Mouse (Mus musculus): Measurements from ENCODE around the gene Kcnj8.
"Not testable (repeated sequence)": the region's sequence is repeated elsewhere in the genome, so short reads cannot be mapped to it uniquely, and the experiment has no call there.

The Kcnj8 gene

DNA sequence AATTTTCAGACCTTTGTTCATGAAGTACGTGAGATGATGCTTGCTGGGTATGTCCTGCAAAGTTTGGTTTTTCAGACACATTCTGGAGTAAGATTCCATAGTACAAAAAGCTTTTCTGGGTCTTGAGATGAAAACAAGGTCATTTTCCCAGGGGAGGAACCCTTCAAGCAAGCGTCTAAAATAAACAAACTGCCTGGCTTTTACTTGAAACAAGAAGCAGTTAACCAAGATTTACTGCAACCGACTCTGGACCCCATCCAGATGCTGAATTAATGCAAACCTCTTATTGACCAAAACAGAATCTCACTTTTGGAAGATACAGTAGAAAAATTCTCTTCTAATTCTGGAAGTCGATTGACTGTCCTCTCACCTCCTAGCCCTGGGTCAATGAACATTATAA is 20.5 kb downstream of the Kcnj8 start:
- no peak for DNase-seq (ENCODE audit: low spot score in 2 of 2)

DNA sequence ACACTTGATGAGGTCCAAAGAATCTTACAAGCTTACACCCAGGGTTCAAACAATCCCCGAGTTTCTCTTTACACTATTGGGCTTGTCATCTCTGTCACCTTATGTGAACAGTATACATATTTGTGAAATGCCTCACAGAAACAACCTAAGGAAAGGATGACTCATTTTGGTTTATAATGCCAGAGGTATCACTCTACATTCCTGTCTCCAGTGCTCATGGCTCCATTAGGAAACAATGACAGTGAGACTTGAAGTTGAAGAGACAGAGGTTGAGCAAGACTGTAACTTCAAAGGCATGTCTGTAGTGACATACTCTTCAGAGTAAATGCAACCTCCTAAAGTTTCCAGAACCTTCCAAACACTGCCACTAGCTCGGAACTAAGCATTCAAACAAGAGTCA is 23.0 kb downstream of the Kcnj8 start:
- DNase-seq (ENCODE audit: low spot score in 2 of 2) = no peak

DNA sequence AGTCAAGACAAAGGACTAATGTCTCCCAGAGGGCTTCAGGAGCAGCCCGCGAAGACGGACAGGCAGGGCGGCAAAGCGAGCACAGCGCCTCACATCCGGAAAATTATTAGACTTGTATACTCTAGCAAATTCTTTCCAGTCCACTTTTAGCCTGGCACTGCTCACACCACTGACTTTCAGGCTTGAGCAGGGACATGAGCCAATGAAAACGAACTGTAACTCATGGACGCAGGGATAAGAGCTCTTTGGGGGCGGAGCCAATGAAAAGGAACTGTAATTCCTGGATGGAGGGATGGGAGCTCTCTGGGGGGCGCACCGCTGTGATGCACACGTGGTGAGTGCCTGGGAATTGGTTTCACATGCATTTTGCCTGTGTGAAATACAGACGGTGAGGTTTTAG is 26.3 kb downstream of the Kcnj8 start:
- DNase-seq (ENCODE audit: low spot score in 2 of 2) = no peak

DNA sequence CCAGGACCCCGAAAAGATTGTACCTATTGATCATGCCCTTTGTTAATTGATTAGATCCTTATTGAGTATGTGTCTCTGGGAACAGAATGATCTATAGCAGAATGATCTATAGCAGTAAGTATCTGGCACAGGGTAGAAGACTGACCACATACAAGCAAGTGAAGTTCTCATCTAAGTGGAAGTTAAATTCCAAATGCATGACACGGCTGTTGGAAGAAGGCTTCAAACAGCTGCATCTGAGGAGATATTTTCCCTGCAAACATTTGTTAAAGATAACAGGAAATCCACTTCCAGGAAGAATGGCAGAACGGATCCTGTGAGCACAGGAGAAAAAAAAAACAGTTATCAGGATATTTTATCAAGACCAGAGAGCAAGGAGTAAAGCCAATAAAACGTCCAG is 27.8 kb downstream of the Kcnj8 start:
- no peak for DNase-seq (ENCODE audit: low spot score in 2 of 2)

DNA sequence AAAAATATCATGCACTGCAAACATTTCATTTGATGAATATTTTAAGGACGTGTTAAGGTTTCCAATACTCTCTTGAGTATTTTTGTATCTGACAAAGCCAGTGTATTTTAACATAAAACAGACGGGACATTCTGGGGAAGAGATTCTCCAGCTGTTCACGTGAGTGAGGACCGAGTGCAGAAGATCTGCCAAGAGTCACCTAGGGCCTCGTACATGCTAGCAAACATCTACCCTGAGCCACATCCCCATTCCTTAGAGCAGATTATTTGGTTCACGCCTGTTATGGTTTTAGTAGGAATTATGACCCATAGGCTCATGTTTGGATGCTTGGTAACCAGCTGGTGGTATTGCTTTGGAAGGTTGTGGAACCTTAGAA is 28.6 kb downstream of the Kcnj8 start:
- DNase-seq (ENCODE audit: low spot score in 2 of 2) = no peak

DNA sequence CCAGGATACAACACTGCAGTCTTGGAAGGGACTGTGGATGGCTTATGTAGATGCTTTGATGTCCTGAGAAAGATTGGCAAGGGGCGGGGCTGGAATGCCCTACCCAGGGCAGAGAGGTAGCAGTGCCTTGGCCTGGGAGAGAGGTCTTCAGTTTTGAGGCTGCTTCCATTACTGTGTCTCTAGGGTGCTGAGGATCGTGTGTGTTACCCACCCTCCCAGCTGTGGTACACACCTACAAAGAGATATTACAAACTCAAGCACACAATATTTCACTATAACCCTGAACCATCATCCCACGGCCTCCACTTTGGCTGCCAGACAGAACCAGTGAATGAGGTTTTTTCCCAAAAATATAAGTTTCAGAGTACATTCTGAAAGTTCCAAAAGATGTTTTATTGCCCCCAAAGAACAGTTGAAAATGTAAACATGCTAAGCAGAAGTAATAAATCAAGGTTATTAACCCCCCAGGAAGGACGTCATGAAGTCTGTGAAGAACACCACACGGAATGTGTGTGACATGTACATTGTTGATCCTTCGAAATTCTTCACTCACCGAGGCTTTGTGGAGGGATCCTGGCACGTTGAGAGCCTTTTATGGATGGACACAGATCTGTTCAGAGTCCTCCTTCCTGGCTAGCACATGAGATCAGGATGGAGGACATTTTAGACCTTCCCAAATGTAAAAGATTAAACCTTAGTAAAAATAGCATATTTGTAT is 29.2 kb downstream of the Kcnj8 start:
- DNase-seq (ENCODE audit: low spot score in 2 of 2) = no peak

DNA sequence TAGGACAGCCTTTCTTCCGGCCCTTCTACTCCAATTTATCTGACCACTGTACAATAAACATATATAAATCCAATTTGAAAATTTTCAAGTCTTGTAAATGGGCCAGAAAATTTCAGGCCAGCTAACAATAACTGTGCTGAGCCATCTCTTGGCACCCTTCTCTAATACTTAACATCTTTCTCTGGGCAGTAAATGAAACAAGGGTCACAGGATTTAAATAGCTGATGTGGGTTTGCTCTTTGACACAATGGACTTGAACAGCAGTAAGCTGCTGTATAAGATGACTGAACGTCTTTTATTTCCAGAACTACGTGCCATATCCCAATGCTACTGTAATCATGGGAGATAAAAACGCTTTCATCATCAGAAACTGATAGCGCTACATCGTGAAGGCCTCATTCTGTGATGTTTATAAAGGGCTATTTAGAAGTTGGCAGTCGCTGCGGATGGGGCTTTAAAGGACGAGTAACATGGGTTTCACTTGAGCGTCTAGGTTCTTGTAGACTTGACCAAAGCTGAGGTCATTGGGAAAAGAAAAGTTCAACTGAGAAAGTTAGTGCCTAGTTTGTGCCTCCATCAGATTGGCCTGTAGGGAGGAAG is 30.8 kb downstream of the Kcnj8 start:
- DNase-seq (ENCODE audit: low spot score in 2 of 2) = no peak

DNA sequence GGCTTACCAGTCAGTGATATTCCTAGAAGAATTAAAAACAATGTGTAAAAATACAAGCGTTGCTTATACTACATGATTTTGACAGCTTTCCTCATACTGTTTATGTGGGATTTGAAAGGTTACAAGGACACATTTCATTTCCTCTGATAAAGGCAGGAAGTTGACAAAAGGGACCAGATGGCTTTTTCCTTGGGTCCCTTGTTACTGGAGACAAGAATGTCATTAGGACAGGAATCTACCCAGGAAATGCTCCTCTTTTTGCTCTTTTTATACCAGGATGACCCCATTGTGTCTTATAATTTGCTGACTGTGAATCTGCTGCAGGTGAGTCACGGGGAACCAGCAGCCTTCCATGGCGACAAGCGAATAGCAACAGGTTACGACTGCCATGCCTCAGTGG is 31.3 kb downstream of the Kcnj8 start:
- DNase-seq (ENCODE audit: low spot score in 2 of 2) = no peak

DNA sequence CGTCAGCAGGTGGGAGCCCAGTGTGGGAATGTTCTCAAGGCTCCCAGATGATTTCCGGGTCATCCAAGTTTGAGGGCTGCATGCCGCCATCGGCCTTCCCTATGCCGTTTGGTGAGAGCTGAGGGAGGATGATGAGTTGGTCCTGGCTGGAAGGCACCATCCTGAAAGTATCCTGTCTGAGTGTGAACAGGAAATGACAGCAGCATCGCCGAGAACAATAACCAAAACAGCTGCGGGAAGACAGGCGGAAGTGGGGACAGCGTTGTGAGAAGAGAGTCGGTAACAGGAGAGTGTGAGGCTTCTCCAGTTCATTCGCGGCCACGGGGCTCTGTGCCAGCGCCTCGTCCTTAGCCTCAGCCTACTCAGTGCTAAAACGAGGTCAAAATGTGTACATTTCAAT is 32.9 kb downstream of the Kcnj8 start:
- DNase-seq (ENCODE audit: low spot score in 2 of 2) = no peak

DNA sequence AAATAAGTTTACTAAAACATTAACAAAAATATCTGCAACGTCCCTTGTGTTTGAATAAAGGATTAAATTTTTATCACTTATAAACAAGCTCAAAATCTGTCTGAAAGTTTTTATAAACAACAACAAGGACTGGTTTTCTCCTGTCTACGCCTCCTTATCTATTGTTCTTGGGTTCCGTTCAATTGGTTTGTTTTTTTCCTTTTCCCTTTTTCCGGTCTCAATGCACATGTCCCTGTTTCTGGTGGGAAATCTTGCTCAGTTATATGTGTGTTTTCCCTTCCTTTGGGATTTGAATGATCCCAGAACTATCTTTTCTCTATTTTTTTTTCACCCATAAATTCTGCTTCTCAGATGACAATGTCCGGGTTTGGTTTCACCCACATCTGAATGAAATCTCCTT is 38.0 kb downstream of the Kcnj8 start:
- DNase-seq (ENCODE audit: low spot score in 2 of 2) = no peak

DNA sequence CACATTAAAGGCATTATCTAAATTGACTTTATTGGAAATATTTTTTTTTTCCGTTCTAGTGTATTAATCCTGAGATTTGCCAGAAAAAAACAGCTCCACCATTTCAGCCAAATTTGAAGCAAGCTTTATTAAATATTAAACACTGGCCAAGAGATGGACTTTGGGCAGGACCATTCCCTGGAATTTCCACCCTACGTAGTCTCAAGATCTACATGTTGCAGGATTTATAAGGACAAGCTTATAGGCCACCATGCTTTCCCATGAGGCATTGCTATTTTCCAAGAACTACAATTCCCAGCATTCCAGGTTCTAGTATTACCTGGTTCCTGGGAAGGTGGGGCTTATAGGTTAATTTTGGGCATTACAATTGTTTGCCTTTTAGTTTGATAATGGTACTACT is 38.7 kb downstream of the Kcnj8 start:
- DNase-seq (ENCODE audit: low spot score in 2 of 2) = no peak

DNA sequence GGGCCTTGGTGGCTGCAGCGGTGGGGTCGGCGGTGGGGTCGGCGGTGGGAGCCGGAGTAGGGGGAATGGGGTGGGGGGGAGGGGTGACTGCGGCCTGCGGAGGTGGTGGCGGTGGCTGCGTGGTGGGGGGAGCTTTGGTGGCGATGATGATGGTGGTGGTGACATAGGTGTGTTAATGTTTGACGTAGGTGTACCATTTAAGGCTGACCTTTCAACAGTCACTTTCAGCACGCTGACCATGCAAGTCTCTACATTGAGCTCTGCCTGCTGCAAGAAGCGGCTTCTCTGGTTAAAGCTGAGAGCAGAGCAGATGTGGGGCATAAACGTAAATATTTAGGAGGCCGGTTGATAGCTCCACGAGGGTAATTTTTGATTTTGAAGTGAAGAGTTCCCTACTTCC is 39.3 kb downstream of the Kcnj8 start:
- DNase-seq (ENCODE audit: low spot score in 2 of 2) = no peak

DNA sequence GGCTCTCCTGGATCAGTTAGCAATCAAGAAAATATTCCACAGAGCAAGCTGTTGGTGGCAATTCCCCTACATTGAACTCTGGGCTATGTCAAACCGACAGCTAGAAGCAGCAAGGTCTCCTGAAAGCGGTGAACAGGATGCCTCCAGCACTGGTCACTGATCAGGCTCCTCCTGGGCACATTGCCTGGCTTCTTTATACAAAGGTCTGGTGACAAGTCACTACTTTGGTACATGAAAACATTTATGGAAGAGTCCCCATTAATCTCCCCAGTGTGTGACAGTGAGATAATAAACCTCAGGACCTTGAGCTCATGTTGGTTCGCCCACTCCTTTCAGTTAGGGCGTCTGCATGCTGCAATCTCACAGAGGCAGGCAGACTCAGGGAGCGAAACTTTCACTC is 41.0 kb downstream of the Kcnj8 start:
- DNase-seq (ENCODE audit: low spot score in 2 of 2) = no peak

DNA sequence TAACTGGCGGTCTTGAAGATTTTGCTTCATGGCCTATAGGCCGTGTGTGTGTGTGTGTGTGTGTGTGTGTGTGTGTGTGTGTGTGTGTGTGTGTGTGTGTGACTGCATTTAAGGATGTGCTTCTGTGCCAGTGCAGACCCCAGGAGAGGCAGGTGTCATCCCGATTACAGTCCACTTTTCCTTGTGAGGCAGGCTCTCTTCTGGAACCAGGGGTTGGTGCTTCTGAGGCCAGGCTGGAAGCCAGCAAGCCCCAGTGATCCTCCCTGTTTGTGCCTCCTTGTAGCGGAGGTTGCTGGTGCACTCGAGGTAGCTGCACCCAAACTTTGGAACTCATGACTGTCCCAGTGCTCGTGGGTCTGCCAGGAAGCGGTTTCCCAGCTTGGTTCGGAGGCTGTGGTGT is 41.7 kb downstream of the Kcnj8 start:
- no peak for DNase-seq (ENCODE audit: low spot score in 2 of 2)

DNA sequence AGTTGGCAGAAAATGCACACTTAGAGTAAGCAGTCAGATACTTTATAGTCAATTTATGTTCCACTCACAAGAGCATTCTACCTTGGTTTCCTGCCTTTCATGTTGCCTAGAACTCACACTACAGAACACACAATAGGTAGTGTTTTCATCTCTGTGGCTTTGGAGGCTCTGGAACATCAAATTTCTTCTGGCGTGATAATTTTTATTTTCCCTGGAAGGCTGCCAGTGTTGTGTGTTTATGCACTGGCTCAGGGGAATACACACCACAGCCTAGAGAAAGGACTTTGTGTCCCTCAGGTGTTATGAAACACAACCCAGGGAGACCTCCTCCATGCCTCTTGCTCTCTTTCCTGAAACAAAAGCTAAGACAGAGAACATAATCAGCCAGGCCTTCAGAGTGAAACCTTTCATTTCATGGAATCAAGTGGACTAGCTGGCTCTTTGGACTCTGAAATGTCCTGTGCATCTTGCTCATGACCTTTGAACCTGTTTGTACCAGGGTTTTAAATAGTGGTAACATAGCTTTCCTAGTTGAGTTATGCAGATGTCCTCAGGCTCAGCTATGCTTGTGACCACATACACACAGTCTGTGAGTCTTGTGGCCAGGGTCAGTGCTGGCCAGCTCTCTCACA is 43.4 kb downstream of the Kcnj8 start:
- no peak for DNase-seq (ENCODE audit: low spot score in 2 of 2)

DNA sequence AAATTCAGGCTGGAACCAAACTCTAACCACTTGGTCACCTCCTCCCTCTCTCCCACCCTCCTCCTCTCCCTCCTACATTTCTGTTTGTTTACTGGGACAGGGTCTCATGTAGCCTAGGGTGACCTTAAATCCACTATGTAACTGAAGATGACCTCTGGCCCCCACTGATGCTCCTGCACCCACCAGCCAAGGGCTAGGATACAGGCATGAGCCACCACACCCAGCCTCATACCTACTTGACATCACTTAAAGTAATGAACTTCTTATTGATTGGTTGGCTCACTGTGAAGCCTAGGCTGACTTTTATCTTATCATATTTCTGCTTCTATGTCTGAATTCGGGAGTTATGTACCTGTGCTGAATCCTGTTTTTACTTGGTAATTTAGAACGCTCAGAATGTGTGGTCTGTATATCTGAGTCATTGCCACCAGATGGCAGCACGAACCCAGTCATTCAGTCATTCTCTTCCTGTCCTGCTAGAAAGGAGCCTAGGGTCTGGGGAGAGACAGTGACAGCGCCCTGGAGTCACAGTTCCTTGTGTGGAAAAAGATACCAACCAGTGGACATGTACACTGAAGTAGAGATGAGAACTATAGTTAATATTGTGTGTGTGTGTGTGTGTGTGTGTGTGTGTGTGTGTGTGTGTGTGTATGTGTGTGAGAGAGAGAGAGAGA is 46.6 kb downstream of the Kcnj8 start:
- peak; percentile 60 to 75 for DNase-seq (ENCODE audit: low spot score in 2 of 2)

DNA sequence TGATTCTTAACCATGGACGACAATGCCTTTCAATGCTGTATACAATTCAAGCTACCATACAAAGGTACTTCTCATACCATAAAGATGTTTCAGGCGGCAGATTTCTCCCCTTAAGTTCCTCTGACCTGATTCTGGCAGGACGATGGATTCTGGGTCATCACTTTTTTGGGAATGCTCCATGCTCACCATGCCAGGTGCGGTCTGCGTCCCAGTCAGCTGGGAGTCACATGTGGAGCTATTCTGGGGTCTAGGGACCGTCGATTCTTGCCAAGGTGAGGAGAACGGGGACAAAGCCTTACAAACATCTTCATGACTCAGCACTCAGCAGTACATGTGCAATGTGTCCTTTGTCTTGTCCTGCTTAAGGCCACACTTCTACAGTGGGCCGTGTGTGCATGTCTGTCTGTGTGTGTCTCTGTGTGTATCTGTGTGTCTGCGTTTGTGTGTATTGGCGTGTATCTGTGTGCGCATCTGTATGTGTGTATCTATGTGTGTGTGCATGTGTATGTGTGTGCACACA is 49.8 kb downstream of the Kcnj8 start:
- no peak for DNase-seq (ENCODE audit: low spot score in 2 of 2)

DNA sequence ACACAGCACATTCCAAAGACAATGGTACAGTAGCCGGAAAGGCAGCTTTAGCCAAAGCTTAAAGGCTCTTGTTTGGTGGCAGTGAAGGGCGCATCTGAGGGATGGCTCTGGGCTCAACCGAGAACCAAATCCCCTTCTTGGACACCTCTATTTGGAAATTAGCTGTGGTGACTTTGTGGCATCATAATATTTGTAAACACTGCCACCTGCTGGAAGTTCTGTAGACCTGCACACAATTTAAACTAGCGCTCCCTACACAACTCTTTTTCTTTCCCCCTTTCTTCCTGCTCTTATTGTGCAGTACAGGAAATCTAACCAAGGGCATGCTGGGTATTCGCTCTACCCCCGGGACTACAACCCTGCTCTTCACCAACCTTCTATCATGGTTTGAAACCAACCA is 52.3 kb downstream of the Kcnj8 start:
- no peak for DNase-seq (ENCODE audit: low spot score in 2 of 2)

DNA sequence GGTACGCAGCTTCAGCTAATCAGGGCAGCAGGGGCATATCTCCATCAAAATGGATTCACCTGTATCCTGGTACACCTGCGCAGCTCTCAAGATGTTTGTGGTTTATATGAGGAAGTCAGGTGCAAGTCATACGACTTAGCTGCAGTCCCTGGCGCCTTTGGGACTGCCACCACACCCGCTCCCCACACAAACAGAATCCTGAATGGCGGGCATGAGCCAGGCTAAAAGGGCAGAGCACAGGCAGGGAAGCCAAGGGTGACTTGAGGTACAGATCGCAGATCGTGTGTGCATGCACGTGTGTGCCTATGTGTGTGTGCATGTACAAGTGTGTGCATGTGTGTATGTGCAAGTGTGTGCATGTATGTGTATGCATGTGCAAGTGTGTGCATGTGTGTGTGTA is 56.0 kb downstream of the Kcnj8 start:
- DNase-seq (ENCODE audit: low spot score in 2 of 2) = not testable (repeated sequence)

DNA sequence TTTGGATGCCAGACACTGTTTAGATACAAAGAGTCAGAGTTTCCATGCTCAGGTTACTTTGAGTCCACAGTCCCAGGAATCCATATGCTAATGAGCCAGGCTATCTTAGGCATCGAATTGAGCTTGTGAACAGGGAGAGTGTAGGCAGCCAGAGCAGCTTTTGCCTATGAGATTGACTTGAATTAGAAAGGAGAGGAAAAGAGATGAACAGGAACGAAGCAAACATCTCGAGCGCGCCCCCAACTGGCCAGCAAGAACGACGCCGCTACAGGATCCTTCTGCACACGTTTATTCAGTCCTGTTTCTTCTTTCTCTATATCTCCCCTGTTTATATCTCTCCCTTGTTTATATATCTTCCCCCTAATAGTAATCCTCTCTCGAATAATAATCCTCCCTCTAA is 56.5 kb downstream of the Kcnj8 start:
- DNase-seq (ENCODE audit: low spot score in 2 of 2) = peak; percentile 78
